14 mouse cellular contexts compared by ENCODE assay signal in the genomic region with DNA sequence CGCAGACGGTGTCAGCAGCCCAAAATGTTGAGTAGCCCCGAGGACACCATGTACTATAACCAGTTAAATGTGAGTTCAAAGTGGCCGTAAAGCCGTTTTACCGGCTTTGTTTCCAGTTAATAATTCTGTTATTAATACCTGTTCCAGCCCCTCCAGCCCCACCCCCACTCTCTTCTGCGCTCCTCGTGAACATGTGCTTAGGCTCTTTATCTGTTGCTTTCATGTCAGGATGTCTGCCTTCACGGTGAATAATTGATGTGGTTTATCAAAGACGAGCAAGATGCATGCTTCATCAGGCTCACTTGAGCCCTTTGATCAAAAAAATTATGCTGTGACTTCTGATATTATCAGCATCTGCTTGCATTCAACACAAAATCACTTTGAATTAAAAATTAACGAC. TPM values are rescaled to one million over a fixed set of nuclear protein-coding genes. Genes with fewer than 3 reads are reported as not detected.
DNase-seq lines count a peak whose midpoint lies in the region; ATAC-seq and TF ChIP-seq lines count a peak whose summit lies in the region.
"Had no signal": no experiment of that assay in that cellular context is flagged by ENCODE, and none has a peak within 500 bp of the region (broad histone marks: within the 10 kb centered on the region; RNA-seq: fewer than 3 reads in every experiment).

No protein-coding gene starts in this region.

- no peak overlapping the region for H3K9ac ChIP-seq in lung, embryonic 16.5 days (ENCODE audit: low read length)
- no peak overlapping the region for H3K9ac ChIP-seq in midbrain, embryonic 15.5 days
- no peak overlapping the region for H3K9ac ChIP-seq in forebrain, embryonic 13.5 days
- H3K9ac ChIP-seq: hindbrain, embryonic 13.5 days; liver, embryonic 13.5 days had no signal

- no peak overlapping the region for H3K4me3 ChIP-seq in lung, embryonic 16.5 days (ENCODE audit: low read length)
- H3K4me3 ChIP-seq in lung, adult 2 months (replicated peaks; ENCODE audit: extremely low read depth, low read depth, low read length) = no peak overlapping the region
- H3K4me3 ChIP-seq in midbrain, embryonic 15.5 days = no peak overlapping the region
- no peak overlapping the region for H3K4me3 ChIP-seq in forebrain, embryonic 13.5 days
- H3K4me3 ChIP-seq: hindbrain, embryonic 13.5 days; liver, embryonic 13.5 days had no signal

- H3K4me1 ChIP-seq in lung, embryonic 16.5 days (replicated peaks; ENCODE audit: control insufficient read depth, insufficient read depth, low read length) = peaks cover 8% of the 10 kb centered on the region; the same call in 1 of the 2 replicates
- no peaks in the 10 kb centered on the region for H3K4me1 ChIP-seq in lung, adult 2 months (ENCODE audit: control insufficient read depth, insufficient read depth, low read length)
- peaks cover 4% of the 10 kb centered on the region; the same call in 1 of the 2 replicates for H3K4me1 ChIP-seq in midbrain, embryonic 15.5 days
- H3K4me1 ChIP-seq in forebrain, embryonic 13.5 days = no peaks in the 10 kb centered on the region
- H3K4me1 ChIP-seq: hindbrain, embryonic 13.5 days; liver, embryonic 13.5 days had no signal

- no peaks in the 10 kb centered on the region for H3K36me3 ChIP-seq in lung, embryonic 16.5 days (ENCODE audit: control insufficient read depth, insufficient read depth, low read length)
- no peaks in the 10 kb centered on the region for H3K36me3 ChIP-seq in midbrain, embryonic 15.5 days (replicated peaks)
- no peaks in the 10 kb centered on the region for H3K36me3 ChIP-seq in forebrain, embryonic 13.5 days (ENCODE audit: poor library complexity, severe bottlenecking)
- H3K36me3 ChIP-seq: hindbrain, embryonic 13.5 days; liver, embryonic 13.5 days had no signal

- 22% methylated on average over 11 of the region's 11 CpGs for WGBS in lung, embryonic 16.5 days
- WGBS in lung, adult 2 months = 31% methylated on average over 11 of the region's 11 CpGs
- 50% methylated on average over 11 of the region's 11 CpGs for WGBS in midbrain, embryonic 15.5 days
- WGBS in forebrain, embryonic 13.5 days = 74% methylated on average over 11 of the region's 11 CpGs

- no peak overlapping the region for H3K27ac ChIP-seq in lung, embryonic 16.5 days (ENCODE audit: low read length)
- peak overlapping the region; percentile 61 for H3K27ac ChIP-seq in midbrain, embryonic 15.5 days
- H3K27ac ChIP-seq in forebrain, embryonic 13.5 days = no peak overlapping the region
- H3K27ac ChIP-seq: hindbrain, embryonic 13.5 days; liver, embryonic 13.5 days had no signal

- DNase-seq in lung, adult 2 months = no peak
- peak; percentile 72 for DNase-seq in T-cell, adult 2 months (ENCODE audit: low spot score)
- peak; percentile 12 to 34 for DNase-seq in thymus, postnatal 36 days
- no peak for DNase-seq in cerebellum, postnatal 36 days
- DNase-seq: cerebellum, adult 2 months; kidney, adult 2 months; kidney, postnatal 36 days; liver, embryonic 13.5 days; lung, postnatal 4 days had no signal

- H3K9me3 ChIP-seq in lung, embryonic 16.5 days (ENCODE audit: control insufficient read depth, low read length) = no peaks in the 10 kb centered on the region
- H3K9me3 ChIP-seq in midbrain, embryonic 15.5 days = no peaks in the 10 kb centered on the region
- no peaks in the 10 kb centered on the region for H3K9me3 ChIP-seq in forebrain, embryonic 13.5 days (replicated peaks)
- H3K9me3 ChIP-seq: hindbrain, embryonic 13.5 days; liver, embryonic 13.5 days had no signal

- TF ChIP-seq CTCF in lung, adult 2 months (IDR thresholded peaks at IDR 0.05; ENCODE audit: insufficient read depth, low read length) = no peak

- peak overlapping the region; percentile 27 for H3K4me2 ChIP-seq in lung, embryonic 16.5 days (ENCODE audit: low read depth, low read length)
- H3K4me2 ChIP-seq in midbrain, embryonic 15.5 days = no peak overlapping the region
- H3K4me2 ChIP-seq in forebrain, embryonic 13.5 days = no peak overlapping the region
- H3K4me2 ChIP-seq: hindbrain, embryonic 13.5 days; liver, embryonic 13.5 days had no signal

- no peak for ATAC-seq in lung, embryonic 16.5 days (ENCODE audit: low read depth)
- ATAC-seq in midbrain, embryonic 15.5 days (replicated peaks) = peak; percentile 80
- ATAC-seq in forebrain, embryonic 13.5 days = no peak
- ATAC-seq: forebrain, embryonic 14.5 days had no signal

- no peaks in the 10 kb centered on the region for H3K27me3 ChIP-seq in lung, embryonic 16.5 days (ENCODE audit: control insufficient read depth, insufficient read depth, low read depth, low read length)
- H3K27me3 ChIP-seq in midbrain, embryonic 15.5 days (replicated peaks) = no peaks in the 10 kb centered on the region
- no peaks in the 10 kb centered on the region for H3K27me3 ChIP-seq in forebrain, embryonic 13.5 days
- H3K27me3 ChIP-seq: hindbrain, embryonic 13.5 days; liver, embryonic 13.5 days had no signal

- TF ChIP-seq POLR2A in lung, adult 2 months (IDR thresholded peaks at IDR 0.05; ENCODE audit: borderline replicate concordance, extremely low read depth, low read depth, low read length) = no peak

RNA-seq across cellular contexts. Expression of a gene that starts 49.1 kb away (rescaled TPM):
- polyA plus RNA-seq in lung, embryonic 16.5 days (2015; fragmentation: Nextera tagmentation; extraction: Ambion mirVana) = 5.1 and 5.7 TPM in 2 replicates
- polyA plus RNA-seq in lung, adult 2 months (2012; rRNA removed) = 6.0 and 9.5 TPM in 2 replicates
- 25.4 and 25.7 TPM in 2 replicates for polyA plus RNA-seq in midbrain, embryonic 15.5 days (2015; fragmentation: Nextera tagmentation; extraction: Ambion mirVana)
- 3.6 and 5.6 TPM in 2 replicates for polyA plus RNA-seq in forebrain, embryonic 13.5 days (2015; fragmentation: Nextera tagmentation; extraction: Ambion mirVana)

Comparison
In these comparisons a context has a peak if more than half of its experiments do, and no peak if none do; other contexts are left out.
1. DNase-seq: peak in T-cell, adult 2 months (single experiment) and thymus, postnatal 36 days (2 of 2); none in lung, adult 2 months (single experiment) and cerebellum, postnatal 36 days (0 of 2).